Mouse (Mus musculus) embryonic stem cell, embryonic (primary cell): ENCODE measurements at regions not wholly inside any gene's neighbourhood (a gene's known extent, or its start where the extent isn't known, plus 50 kb on each side); places are given as distances from the start of the nearest gene placed in this dataset.

Experiments used
- CTCF ChIA-PET, 4 experiments: fragments of 300-600 bp in 2 of 4; fragments of 350-600 bp in 2 of 4; sonication (Branson Sonifier 250); formaldehyde crosslinking; loops; one replicate each; lab custom pipeline; 2022; ENCODE audit warnings: inconsistent platforms in 2 of 4; lab: Charles Lee
- POLR2A ChIA-PET, 4 experiments: fragments of 300-600 bp in 2 of 4; fragments of 350-600 bp in 2 of 4; sonication (Branson Sonifier 250); formaldehyde crosslinking; loops; one replicate each; lab custom pipeline; 2022; ENCODE audit warnings: antibody characterized with exemption in 4 of 4, inconsistent platforms in 1 of 4; lab: Charles Lee

DNA sequence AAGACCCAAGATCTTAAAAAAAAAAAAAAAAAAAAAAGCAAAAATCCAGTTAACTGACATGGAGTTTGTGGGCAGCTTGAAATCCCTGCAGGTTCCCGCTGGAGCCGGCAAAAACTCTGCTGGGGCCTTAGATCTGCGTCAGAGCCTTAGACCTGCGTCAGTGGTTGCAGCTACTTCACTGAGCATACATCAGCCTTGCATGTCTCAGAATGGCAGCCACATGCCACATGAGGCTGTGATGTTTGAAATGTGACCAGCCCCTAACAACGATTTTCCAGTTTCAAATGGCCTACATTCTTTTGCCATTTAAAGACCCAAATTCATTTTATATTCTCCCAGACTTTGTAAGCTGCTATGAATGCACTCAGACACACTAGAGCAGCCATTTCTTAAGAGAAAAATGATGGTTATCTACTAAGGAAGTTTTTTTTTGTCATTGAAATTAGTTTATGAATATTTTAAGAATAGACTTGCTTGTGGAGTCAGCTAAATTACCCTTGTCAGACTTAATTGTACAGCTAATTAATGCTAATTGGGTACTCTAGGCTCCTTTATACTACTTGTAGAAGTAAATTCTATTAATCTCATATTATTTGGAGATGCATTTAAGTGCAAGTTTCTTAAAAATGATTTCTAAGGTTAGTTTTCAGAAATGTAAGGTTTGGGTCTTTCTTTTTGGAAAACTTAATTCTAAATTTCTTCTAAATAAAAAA, 70.8 kb downstream of the Toporsl start:
- ChIA-PET POLR2A (no interaction called here), CTCF (no interaction called here)

DNA sequence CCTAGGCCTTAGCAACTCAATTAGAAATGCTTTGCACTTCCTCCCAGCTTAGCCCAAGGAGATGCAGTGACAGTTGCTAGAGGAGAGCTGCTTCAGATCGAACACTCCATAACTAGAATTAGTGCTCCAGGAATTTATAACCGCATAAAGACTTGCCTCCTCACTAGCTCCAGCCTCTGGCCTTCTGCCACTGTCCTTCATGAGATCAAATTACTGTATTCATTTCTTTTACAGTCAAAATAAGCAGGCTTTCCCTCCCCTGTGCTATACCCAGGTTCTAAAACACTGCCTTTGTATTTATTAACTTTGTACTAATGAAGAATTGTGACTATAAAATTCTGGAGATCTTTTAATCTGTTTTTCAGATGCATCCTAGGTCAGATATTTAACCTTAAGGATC, 104.8 kb upstream of the Olfr275 start:
- CTCF ChIA-PET = no interaction called here
- POLR2A ChIA-PET = no interaction called here

DNA sequence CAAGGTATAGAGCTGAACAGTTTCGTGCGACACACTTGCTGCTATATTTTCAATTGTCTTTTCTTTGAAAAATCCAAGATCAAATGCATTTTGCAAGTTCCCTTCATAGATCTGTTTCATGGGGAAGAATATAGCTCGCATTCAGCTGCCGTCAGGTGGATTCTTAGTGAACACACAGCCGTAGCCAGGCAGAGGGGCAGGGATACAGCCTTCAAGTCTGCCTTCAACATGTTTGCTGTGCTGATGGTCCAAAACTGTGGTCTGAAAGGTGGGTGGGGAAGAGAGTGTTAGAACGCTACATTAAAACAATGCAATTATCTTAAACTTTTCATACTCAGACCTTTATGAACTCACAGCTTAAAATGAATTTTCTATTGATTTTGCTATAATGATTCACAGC, 88.2 kb upstream of the Olfr275 start:
- ChIA-PET CTCF (interaction anchor here (0.6 to 1.6 kb wide), 10 partner anchors 10 to 259 kb away, joined by 3 to 10 read pairs (median 4); no protein-coding TSS in a partner anchor), POLR2A (no interaction called here)

DNA sequence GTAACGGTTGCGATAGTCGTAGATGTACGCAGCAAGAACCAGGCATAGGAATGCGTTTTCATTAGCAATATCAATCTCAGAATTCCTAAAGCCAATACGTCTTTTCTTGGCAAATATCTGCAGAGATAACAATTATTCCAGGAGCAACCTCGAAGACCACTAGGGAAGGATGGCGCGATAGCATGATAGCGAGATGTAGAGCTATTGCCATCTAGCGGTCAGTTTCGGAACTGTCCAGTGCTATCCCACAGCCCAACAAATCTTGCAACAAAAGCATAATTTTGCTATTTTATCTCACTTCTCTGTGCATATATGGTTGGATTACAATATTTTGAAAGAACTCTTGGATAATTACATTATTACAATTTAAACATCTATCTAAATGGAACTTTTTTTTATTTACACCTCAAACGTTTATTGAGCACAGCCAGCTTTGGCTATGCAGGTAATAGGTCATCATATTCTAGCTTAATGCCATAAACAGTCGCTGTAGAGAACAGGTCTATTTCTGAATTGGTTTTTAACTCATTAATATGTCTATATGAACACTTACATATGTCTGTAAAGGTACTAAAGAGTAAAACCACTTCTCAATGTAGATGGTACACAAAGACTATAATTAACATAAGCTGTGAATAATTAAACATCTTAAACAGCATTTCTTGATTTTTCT, 87.6 kb upstream of the Olfr275 start:
- ChIA-PET CTCF (interaction anchor here (0.6 to 1.6 kb wide), 13 partner anchors 9 to 258 kb away, joined by 3 to 10 read pairs (median 4); no protein-coding TSS in a partner anchor), POLR2A (interaction anchor here in 1 of 4 experiments (0.6 to 1.0 kb wide), 2 partner anchors 66 to 107 kb away, joined by 3 to 4 read pairs; no protein-coding TSS in a partner anchor)

DNA sequence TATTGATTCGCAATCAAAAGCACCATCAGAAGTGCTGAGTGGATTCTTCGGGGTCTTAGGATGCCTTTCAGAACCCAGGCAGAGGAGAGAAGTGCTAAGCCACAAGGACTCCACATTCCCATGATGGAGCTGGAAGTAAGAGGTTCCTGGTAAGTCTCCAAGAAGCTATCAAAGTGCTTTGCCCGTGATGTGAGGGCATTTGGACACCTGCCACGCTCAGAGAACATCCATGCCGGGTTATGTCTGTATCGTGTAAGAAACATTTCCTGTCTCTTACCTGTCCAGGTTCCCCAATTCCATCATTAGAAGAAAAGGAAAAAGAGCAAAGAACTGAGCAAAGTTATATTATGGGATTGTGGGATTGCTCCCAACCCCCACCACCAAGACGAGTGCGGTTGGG, 81.3 kb upstream of the Olfr275 start:
- ChIA-PET POLR2A (no interaction called here), CTCF (interaction anchor here in 2 of 4 experiments (0.6 to 0.7 kb wide), 2 partner anchors 79 to 371 kb away, joined by 3 read pairs; no protein-coding TSS in a partner anchor)

DNA sequence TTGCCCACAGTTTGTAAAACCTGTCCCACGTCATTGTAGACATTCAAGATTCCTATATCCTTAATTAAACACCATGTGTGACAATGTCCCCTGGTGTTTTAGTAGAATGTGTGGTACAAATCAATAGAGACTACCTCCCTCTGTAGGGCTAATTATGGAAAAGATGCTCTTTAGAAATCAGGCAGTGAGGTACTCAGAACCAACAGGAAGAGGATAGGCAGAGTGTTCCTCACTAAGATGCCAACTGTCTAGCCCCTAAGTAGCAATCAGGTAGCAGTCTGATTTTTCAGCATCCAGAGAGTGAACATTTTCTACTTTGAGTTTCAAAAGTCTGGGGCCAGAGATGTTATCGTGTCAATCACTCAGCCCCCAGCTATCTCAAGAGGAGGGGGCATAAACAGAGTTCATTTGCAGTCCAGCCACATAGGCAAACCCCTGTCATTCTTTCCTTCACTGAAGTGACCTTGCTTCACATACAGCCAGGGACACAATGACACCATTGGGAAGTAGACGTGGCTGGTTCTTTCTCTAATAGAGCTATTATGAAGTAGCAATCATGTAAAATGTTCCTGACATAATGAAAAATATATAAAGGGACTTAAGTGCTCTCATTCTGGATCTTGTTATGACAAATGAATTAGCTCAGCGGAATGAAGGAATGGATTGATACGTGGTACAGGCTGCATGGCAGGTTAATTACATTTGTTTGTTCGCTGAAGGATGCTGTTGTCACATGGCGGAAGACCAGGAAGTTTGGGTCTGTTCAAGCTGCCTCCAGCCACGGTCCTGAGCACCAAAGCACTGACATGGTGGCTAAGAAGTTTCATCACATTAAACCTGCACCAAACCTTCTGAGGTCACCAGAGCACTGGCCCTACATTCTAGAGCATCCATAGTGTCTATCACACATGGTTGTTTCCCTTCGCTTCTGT, 74.6 kb upstream of the Olfr275 start:
- CTCF ChIA-PET = no interaction called here
- POLR2A ChIA-PET = no interaction called here

DNA sequence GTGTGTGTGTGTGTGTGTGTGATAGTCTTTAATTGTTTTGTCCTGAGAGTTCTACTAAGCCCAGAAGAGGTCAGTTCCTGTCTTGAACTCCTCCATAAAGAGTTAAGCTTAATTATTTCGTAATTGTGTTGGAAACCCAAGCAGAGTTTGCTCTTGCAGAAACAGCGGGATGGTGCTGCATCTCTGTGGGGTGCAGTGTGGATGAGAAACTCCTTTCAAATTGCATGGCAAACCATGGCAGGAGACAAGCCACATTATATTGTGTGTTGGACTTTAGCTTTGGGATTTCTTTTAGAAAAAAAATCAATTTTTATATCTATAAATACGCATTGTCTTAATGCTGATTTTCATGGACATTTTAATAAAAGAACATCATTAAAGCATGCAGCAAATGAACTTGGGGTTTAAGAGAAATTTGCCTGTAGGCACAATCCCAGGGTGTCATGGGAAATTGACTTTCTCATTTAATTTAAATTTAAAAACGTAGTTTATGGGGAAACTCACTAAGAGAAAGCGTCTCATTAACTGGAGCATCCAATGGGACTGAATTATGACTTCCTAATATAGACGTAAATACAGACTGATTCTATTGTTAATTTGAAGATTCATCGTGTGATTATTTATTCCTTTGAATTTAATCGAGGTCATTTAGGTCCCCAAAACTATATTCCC, 61.4 kb upstream of the Olfr275 start:
- CTCF ChIA-PET = no interaction called here
- POLR2A ChIA-PET = no interaction called here
